8 mouse cellular contexts compared by ENCODE assay signal in genomic region chr5:36868266-36869090, GRCm38 (mm10). TPM values are rescaled to one million over a fixed set of nuclear protein-coding genes. Genes with fewer than 3 reads are reported as not detected.
DNase-seq lines count a peak whose midpoint lies in the region; ATAC-seq lines count a peak whose summit lies in the region.

Ppp2r2c (plus strand) TSS chr5:36868513.

- H3K9ac ChIP-seq in kidney, embryonic 14.5 days (ENCODE audit: low read depth, low read length), result peak within 1 kb of the TSS; percentile 40; the same call in 1 of the 2 replicates
- peak within 1 kb of the TSS; percentile 83 for H3K9ac ChIP-seq in hindbrain, embryonic 13.5 days
- no peak within 1 kb of the TSS for H3K9ac ChIP-seq in liver, embryonic 12.5 days
- H3K9ac ChIP-seq in stomach, embryonic 15.5 days, result no peak within 1 kb of the TSS

- H3K4me1 ChIP-seq in kidney, embryonic 14.5 days (ENCODE audit: control insufficient read depth, insufficient read depth, low read length), result peaks cover 9% of the 10 kb centered on the region; the same call in 1 of the 2 replicates
- peaks cover 34% of the 10 kb centered on the region for H3K4me1 ChIP-seq in hindbrain, embryonic 13.5 days (replicated peaks)
- H3K4me1 ChIP-seq in liver, embryonic 12.5 days, result no peaks in the 10 kb centered on the region
- peaks cover 8% of the 10 kb centered on the region; the same call in 1 of the 2 replicates for H3K4me1 ChIP-seq in stomach, embryonic 15.5 days

- H3K4me3 ChIP-seq in kidney, embryonic 14.5 days (ENCODE audit: low read length), result peak within 1 kb of the TSS; percentile 41
- H3K4me3 ChIP-seq in hindbrain, embryonic 13.5 days, result peak within 1 kb of the TSS; percentile 64
- H3K4me3 ChIP-seq in liver, embryonic 12.5 days, result peak within 1 kb of the TSS; percentile 34
- peak within 1 kb of the TSS; percentile 38 for H3K4me3 ChIP-seq in stomach, embryonic 15.5 days (replicated peaks)

- WGBS in kidney, embryonic 14.5 days, result 1% methylated on average over 86 of the region's 108 CpGs
- 0% methylated on average over 64 of the region's 108 CpGs for WGBS in hindbrain, embryonic 13.5 days
- WGBS in liver, embryonic 12.5 days (ENCODE audit: insufficient replicate concordance), result 5% methylated on average over 74 of the region's 108 CpGs
- under 1% methylated on average over 97 of the region's 108 CpGs for WGBS in stomach, embryonic 15.5 days

- DNase-seq in kidney, postnatal 25 days, result no peak
- peak; percentile 75 for DNase-seq in cerebellum, adult 8-10 months
- no peak for DNase-seq in embryo, embryonic 10 days (ENCODE audit: low spot score)
- no peak for DNase-seq in lung, postnatal 4 days

- no peak for ATAC-seq in kidney, embryonic 14.5 days (ENCODE audit: low FRiP score, low TSS enrichment)
- peak; percentile 55 for ATAC-seq in hindbrain, embryonic 13.5 days (ENCODE audit: low FRiP score)
- no peak for ATAC-seq in liver, embryonic 12.5 days
- ATAC-seq in stomach, embryonic 15.5 days (ENCODE audit: insufficient read depth, low FRiP score, low read depth), result no peak

- no peaks in the 10 kb centered on the region for H3K9me3 ChIP-seq in kidney, embryonic 14.5 days (ENCODE audit: control insufficient read depth, low read length)
- H3K9me3 ChIP-seq in hindbrain, embryonic 13.5 days, result 0 out of 2 replicates have a peak, but pooled peaks cover 4% of the 10 kb centered on the region
- no peaks in the 10 kb centered on the region for H3K9me3 ChIP-seq in liver, embryonic 12.5 days (replicated peaks)
- no peaks in the 10 kb centered on the region for H3K9me3 ChIP-seq in stomach, embryonic 15.5 days

- H3K27ac ChIP-seq in kidney, embryonic 14.5 days (ENCODE audit: low read depth, low read length), result no peak within 1 kb of the TSS
- H3K27ac ChIP-seq in hindbrain, embryonic 13.5 days, result peak within 1 kb of the TSS; percentile 84
- H3K27ac ChIP-seq in liver, embryonic 12.5 days, result no peak within 1 kb of the TSS
- no peak within 1 kb of the TSS for H3K27ac ChIP-seq in stomach, embryonic 15.5 days

- H3K4me2 ChIP-seq in kidney, embryonic 14.5 days (replicated peaks; ENCODE audit: low read depth, low read length), result peak within 1 kb of the TSS; percentile 90
- H3K4me2 ChIP-seq in hindbrain, embryonic 13.5 days, result peak within 1 kb of the TSS; percentile 87
- peak within 1 kb of the TSS; percentile 51 for H3K4me2 ChIP-seq in liver, embryonic 12.5 days
- H3K4me2 ChIP-seq in stomach, embryonic 15.5 days, result peak within 1 kb of the TSS; percentile 79

- peaks cover 82% of the 10 kb centered on the region for H3K27me3 ChIP-seq in kidney, embryonic 14.5 days (ENCODE audit: control insufficient read depth, insufficient read depth, low read length)
- H3K27me3 ChIP-seq in hindbrain, embryonic 13.5 days, result peaks cover 99% of the 10 kb centered on the region
- peaks cover 96% of the 10 kb centered on the region for H3K27me3 ChIP-seq in liver, embryonic 12.5 days (replicated peaks)
- peaks cover 87% of the 10 kb centered on the region for H3K27me3 ChIP-seq in stomach, embryonic 15.5 days (replicated peaks)

- H3K36me3 ChIP-seq in kidney, embryonic 14.5 days (ENCODE audit: control insufficient read depth, insufficient read depth, low read length), result no peaks in the 10 kb centered on the region
- H3K36me3 ChIP-seq in hindbrain, embryonic 13.5 days, result no peaks in the 10 kb centered on the region
- H3K36me3 ChIP-seq in liver, embryonic 12.5 days, result no peaks in the 10 kb centered on the region
- no peaks in the 10 kb centered on the region for H3K36me3 ChIP-seq in stomach, embryonic 15.5 days

RNA-seq across cellular contexts. Expression of gene Ppp2r2c, which starts in this region (rescaled TPM):
- polyA plus RNA-seq in kidney, embryonic 14.5 days (2014; fragmentation: Nextera tagmentation; extraction: Ambion mirVana), result not detected in 2 replicates
- 24.6 and 26.7 TPM in 2 replicates for polyA plus RNA-seq in hindbrain, embryonic 13.5 days (2015; fragmentation: Nextera tagmentation; extraction: Ambion mirVana)
- 0.08 TPM in 1 of 2 replicates, not detected in the other for polyA plus RNA-seq in liver, embryonic 12.5 days (2016; fragmentation: Nextera tagmentation; extraction: Ambion mirVana)
- 0.66 and 1.1 TPM in 2 replicates for polyA plus RNA-seq in stomach, embryonic 15.5 days (2015; fragmentation: Nextera tagmentation; extraction: Ambion mirVana)

Comparison
In these comparisons a context has a peak if more than half of its experiments do, and no peak if none do; other contexts are left out.
1. RNA of gene Ppp2r2c (polyA plus RNA-seq): 24.6 to 26.7 TPM in hindbrain, embryonic 13.5 days; 0.66 to 1.1 TPM in stomach, embryonic 15.5 days, 0.08 TPM in liver, embryonic 12.5 days and not detected in kidney, embryonic 14.5 days; every median in the first group is over 10 times any median in the second.
2. H3K9ac ChIP-seq: peak in kidney, embryonic 14.5 days (single experiment) and hindbrain, embryonic 13.5 days (single experiment); none in liver, embryonic 12.5 days (single experiment) and stomach, embryonic 15.5 days (single experiment).
3. Peak in every context shown above with its lines, with median percentiles within 50 percentile points of each other: H3K4me2 ChIP-seq and H3K4me3 ChIP-seq.